Mouse (Mus musculus): ENCODE measurements around the gene Tmem104. TPM values are rescaled to one million over a fixed set of nuclear protein-coding genes. Genes with fewer than 3 reads are reported as not detected.

Gene Tmem104
- polyA plus RNA-seq, 1 experiment = 15.5 TPM

DNA sequence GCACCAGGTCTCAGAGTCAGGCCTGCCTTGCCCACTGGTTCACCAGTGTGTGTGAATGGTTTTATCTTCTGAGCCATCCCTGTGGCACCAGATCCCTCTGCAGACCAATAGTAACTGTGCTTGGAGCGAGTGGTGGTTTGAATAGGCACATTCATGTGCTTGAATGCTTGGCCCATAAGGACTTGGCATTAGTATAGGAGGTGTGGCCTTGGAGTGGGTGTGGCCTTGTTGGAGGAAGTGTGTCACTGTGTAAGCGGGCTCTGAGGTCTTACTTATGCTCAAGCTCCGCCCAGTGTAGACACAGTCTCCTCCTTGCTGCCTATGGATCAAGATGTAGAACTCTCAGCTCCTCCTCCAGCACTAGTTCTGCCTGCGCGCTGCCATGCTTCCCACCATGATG is 100.1 kb downstream of the Tmem104 start:
- Histone ChIP-seq H3K79me2 (ENCODE audit: control insufficient read depth, insufficient read depth) (no peaks in the 10 kb centered on the region), H3K27me3 (ENCODE audit: control insufficient read depth, insufficient read depth, insufficient read length) (no peaks in the 10 kb centered on the region), H3K36me3 (ENCODE audit: control insufficient read depth, insufficient read depth) (no peaks in the 10 kb centered on the region), H3K4me2 (ENCODE audit: low read depth) (no peak overlapping the region), H3ac (ENCODE audit: control insufficient read depth, insufficient read length) (no peak overlapping the region), H3K4me3 (no peak overlapping the region)
- TF ChIP-seq TCF3 (IDR thresholded peaks at IDR 0.05; ENCODE audit: insufficient read length, low read depth) (no peak), USF1 (IDR thresholded peaks at IDR 0.05; ENCODE audit: low read depth) (no peak), REST (IDR thresholded peaks at IDR 0.05; ENCODE audit: insufficient read depth, insufficient read length) (no peak), POLR2AphosphoS2 (IDR thresholded peaks at IDR 0.05; ENCODE audit: insufficient read length, low read depth) (no peak), MYOG (IDR thresholded peaks at IDR 0.05; ENCODE audit: control insufficient read depth in 1 of 3, insufficient read depth in 1 of 3, insufficient read length in 2 of 3, low read depth in 2 of 3) (no peak), TCF12 (IDR thresholded peaks at IDR 0.05; ENCODE audit: insufficient read depth, poor library complexity, severe bottlenecking) (no peak), CEBPB (IDR thresholded peaks at IDR 0.05; ENCODE audit: insufficient read depth, poor library complexity, severe bottlenecking) (no peak), E2F4 (IDR thresholded peaks at IDR 0.05; ENCODE audit: insufficient read depth) (no peak), MYOD1 (IDR thresholded peaks at IDR 0.05; ENCODE audit: control insufficient read depth in 1 of 3, insufficient read length in 2 of 3, low read depth in 2 of 3) (no peak), MAX (IDR thresholded peaks at IDR 0.05; ENCODE audit: low read depth) (no peak), SRF (IDR thresholded peaks at IDR 0.05; ENCODE audit: control insufficient read depth, insufficient read length, low read depth) (no peak), POLR2A (IDR thresholded peaks at IDR 0.05; ENCODE audit: insufficient read length, low read depth) (no peak)

DNA sequence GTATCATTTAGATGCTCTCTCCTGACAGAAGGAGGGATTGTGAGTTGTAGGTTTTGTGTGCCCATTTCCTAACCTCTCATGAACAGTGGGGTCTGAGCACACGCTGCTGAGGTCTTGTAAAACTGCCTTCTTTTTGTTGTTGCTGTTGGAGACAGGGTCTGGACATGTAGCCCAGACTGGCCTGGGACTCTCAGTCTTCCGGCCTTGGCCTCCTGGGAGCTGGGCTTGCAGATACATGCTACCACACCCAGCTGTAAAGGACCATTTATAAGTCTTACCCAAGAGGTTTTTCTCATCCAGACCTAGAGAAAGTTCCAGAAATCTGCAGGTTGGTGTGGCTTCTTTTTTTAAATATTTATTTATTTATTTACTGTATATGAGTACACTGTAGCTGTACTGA is 101.0 kb downstream of the Tmem104 start:
- H3ac ChIP-seq (ENCODE audit: control insufficient read depth, insufficient read length) = no peak overlapping the region
- H3K4me2 ChIP-seq (ENCODE audit: low read depth) = no peak overlapping the region
- no peak for TF ChIP-seq E2F4 (IDR thresholded peaks at IDR 0.05; ENCODE audit: insufficient read depth)
- TF ChIP-seq MYOD1 (IDR thresholded peaks at IDR 0.05; ENCODE audit: control insufficient read depth in 1 of 3, insufficient read length in 2 of 3, low read depth in 2 of 3) = no peak
- TF ChIP-seq POLR2A (IDR thresholded peaks at IDR 0.05; ENCODE audit: insufficient read length, low read depth) = no peak
- no peak for TF ChIP-seq REST (IDR thresholded peaks at IDR 0.05; ENCODE audit: insufficient read depth, insufficient read length)
- TF ChIP-seq TCF12 (IDR thresholded peaks at IDR 0.05; ENCODE audit: insufficient read depth, poor library complexity, severe bottlenecking) = no peak
- TF ChIP-seq SRF (IDR thresholded peaks at IDR 0.05; ENCODE audit: control insufficient read depth, insufficient read length, low read depth) = no peak
- TF ChIP-seq POLR2AphosphoS2 (IDR thresholded peaks at IDR 0.05; ENCODE audit: insufficient read length, low read depth) = no peak
- no peak for TF ChIP-seq TCF3 (IDR thresholded peaks at IDR 0.05; ENCODE audit: insufficient read length, low read depth)
- TF ChIP-seq MYOG (IDR thresholded peaks at IDR 0.05; ENCODE audit: control insufficient read depth in 1 of 3, insufficient read depth in 1 of 3, insufficient read length in 2 of 3, low read depth in 2 of 3) = no peak
- TF ChIP-seq MAX (IDR thresholded peaks at IDR 0.05; ENCODE audit: low read depth) = no peak
- no peak for TF ChIP-seq CEBPB (IDR thresholded peaks at IDR 0.05; ENCODE audit: insufficient read depth, poor library complexity, severe bottlenecking)
- H3K27me3 ChIP-seq (ENCODE audit: control insufficient read depth, insufficient read depth, insufficient read length) = no peaks in the 10 kb centered on the region
- H3K79me2 ChIP-seq (ENCODE audit: control insufficient read depth, insufficient read depth) = no peaks in the 10 kb centered on the region
- H3K36me3 ChIP-seq (ENCODE audit: control insufficient read depth, insufficient read depth) = no peaks in the 10 kb centered on the region
- no peak overlapping the region for H3K4me3 ChIP-seq

DNA sequence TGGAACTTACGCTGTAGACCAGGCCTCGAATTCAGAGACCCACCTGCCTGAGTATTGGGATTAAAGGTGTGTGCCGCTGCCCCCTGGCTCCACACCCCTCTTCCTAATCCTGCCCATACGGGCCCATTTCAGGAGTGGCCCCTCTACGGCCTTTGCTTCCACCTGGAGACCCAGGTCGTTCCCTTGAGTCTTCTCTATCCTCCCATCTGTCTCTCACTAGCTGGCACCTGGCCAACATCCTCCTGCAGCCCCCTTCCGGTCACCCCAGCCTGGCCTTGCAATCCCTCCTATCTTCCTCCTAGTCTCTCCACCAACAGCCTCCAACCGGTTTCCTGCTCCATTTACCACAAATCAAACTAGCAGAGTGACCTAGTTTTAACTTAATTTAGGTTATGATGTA is 102.6 kb downstream of the Tmem104 start:
- TF ChIP-seq TCF12 (IDR thresholded peaks at IDR 0.05; ENCODE audit: insufficient read depth, poor library complexity, severe bottlenecking) (no peak), MAX (IDR thresholded peaks at IDR 0.05; ENCODE audit: low read depth) (no peak), SRF (IDR thresholded peaks at IDR 0.05; ENCODE audit: control insufficient read depth, insufficient read length, low read depth) (no peak), MYOG (IDR thresholded peaks at IDR 0.05; ENCODE audit: control insufficient read depth in 1 of 3, insufficient read depth in 1 of 3, insufficient read length in 2 of 3, low read depth in 2 of 3) (no peak), REST (IDR thresholded peaks at IDR 0.05; ENCODE audit: insufficient read depth, insufficient read length) (no peak), CEBPB (IDR thresholded peaks at IDR 0.05; ENCODE audit: insufficient read depth, poor library complexity, severe bottlenecking) (no peak), E2F4 (IDR thresholded peaks at IDR 0.05; ENCODE audit: insufficient read depth) (no peak), MYOD1 (IDR thresholded peaks at IDR 0.05; ENCODE audit: control insufficient read depth in 1 of 3, insufficient read length in 2 of 3, low read depth in 2 of 3) (no peak), TCF3 (IDR thresholded peaks at IDR 0.05; ENCODE audit: insufficient read length, low read depth) (no peak), USF1 (IDR thresholded peaks at IDR 0.05; ENCODE audit: low read depth) (no peak), POLR2A (IDR thresholded peaks at IDR 0.05; ENCODE audit: insufficient read length, low read depth) (no peak), POLR2AphosphoS2 (IDR thresholded peaks at IDR 0.05; ENCODE audit: insufficient read length, low read depth) (no peak)
- Histone ChIP-seq H3ac (ENCODE audit: control insufficient read depth, insufficient read length) (no peak overlapping the region), H3K4me3 (no peak overlapping the region), H3K36me3 (ENCODE audit: control insufficient read depth, insufficient read depth) (no peaks in the 10 kb centered on the region), H3K27me3 (ENCODE audit: control insufficient read depth, insufficient read depth, insufficient read length) (no peaks in the 10 kb centered on the region), H3K79me2 (ENCODE audit: control insufficient read depth, insufficient read depth) (no peaks in the 10 kb centered on the region), H3K4me2 (ENCODE audit: low read depth) (no peak overlapping the region)

DNA sequence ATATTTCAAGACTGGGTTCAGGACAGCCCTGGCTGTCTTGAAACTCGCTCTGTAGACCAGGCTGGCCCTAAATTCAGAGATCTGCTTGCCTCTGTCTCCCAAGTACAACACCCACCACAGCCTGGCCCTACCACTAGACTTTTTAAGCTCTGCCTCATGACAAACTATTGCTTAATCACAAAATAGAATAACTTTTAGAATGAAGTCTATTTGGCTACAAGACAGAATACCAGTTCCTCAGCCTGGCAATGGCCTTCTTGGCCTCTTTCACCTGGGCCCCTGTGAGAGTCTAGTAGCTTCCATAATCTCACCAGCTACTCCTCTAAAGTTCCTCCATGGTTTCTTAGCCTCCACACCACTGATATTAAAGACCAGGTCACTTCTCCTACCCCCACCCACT is 103.0 kb downstream of the Tmem104 start:
- H3ac ChIP-seq (ENCODE audit: control insufficient read depth, insufficient read length) = no peak overlapping the region
- TF ChIP-seq E2F4 (IDR thresholded peaks at IDR 0.05; ENCODE audit: insufficient read depth) (no peak), SRF (IDR thresholded peaks at IDR 0.05; ENCODE audit: control insufficient read depth, insufficient read length, low read depth) (no peak), MAX (IDR thresholded peaks at IDR 0.05; ENCODE audit: low read depth) (no peak), CEBPB (IDR thresholded peaks at IDR 0.05; ENCODE audit: insufficient read depth, poor library complexity, severe bottlenecking) (0 out of 2 replicates have a peak, but pooled peaks have one; percentile 3), USF1 (IDR thresholded peaks at IDR 0.05; ENCODE audit: low read depth) (no peak), POLR2AphosphoS2 (IDR thresholded peaks at IDR 0.05; ENCODE audit: insufficient read length, low read depth) (no peak), REST (IDR thresholded peaks at IDR 0.05; ENCODE audit: insufficient read depth, insufficient read length) (no peak)

More for the DNA sequence above, 103.0 kb downstream of the Tmem104 start:
- Histone ChIP-seq H3K36me3 (ENCODE audit: control insufficient read depth, insufficient read depth) (no peaks in the 10 kb centered on the region), H3K4me2 (ENCODE audit: low read depth) (peak overlapping the region; percentile 63), H3K79me2 (ENCODE audit: control insufficient read depth, insufficient read depth) (no peaks in the 10 kb centered on the region), H3K4me3 (no peak overlapping the region), H3K27me3 (ENCODE audit: control insufficient read depth, insufficient read depth, insufficient read length) (no peaks in the 10 kb centered on the region)

Measured in myocyte (in vitro differentiated cells).